Mouse (Mus musculus) left cerebral cortex, postnatal 14 days (tissue): ENCODE measurements around the gene Stfa3. TPM values are rescaled to one million over a fixed set of nuclear protein-coding genes. Genes with fewer than 3 reads are reported as not detected.

Source experiments
- total RNA-seq, 2 experiments: library from RNA; stranded (reverse); gene quantifications; 2 replicates each; pipeline ENCODE4 v1.2.3; 2021

The Stfa3 gene
- total RNA-seq, 2 experiments from 2014 or later, result not detected

Other genes with a start within 250 kb of the Stfa3 start
- not detected for gene Gm5416, start 245.0 kb downstream of the Stfa3 start, total RNA-seq
- not detected for gene 2010005H15Rik, start 233.9 kb downstream of the Stfa3 start, total RNA-seq
- not detected for gene Stfa1, start 178.4 kb downstream of the Stfa3 start, total RNA-seq
- gene BC117090, start 121.1 kb downstream of the Stfa3 start, total RNA-seq, result not detected
- gene BC100530, start 87.6 kb downstream of the Stfa3 start, total RNA-seq, result not detected
- gene Stfa2, start 46.9 kb downstream of the Stfa3 start, total RNA-seq, result not detected
- gene Casr, start 106.7 kb upstream of the Stfa3 start, total RNA-seq, result 1 to 10 TPM; 3.3 to 7.1 TPM
- gene Cd86, start 210.7 kb upstream of the Stfa3 start, total RNA-seq, result 1 to 10 TPM; 1.4 to 1.8 TPM
- gene Ildr1, start 238.6 kb upstream of the Stfa3 start, total RNA-seq, result under 1 TPM; 0.26 to 0.42 TPM